In genomic region chr2:37771618-37772285, GRCm38 (mm10) we compare ENCODE assay signal across 8 mouse cellular contexts. TPM values are rescaled to one million over a fixed set of nuclear protein-coding genes. Genes with fewer than 3 reads are reported as not detected.
A peak's percentile ranks its signal among the peaks of the same experiment; 100 is the strongest.
DNase-seq lines count a peak whose midpoint lies in the region; ATAC-seq and TF ChIP-seq lines count a peak whose summit lies in the region.

No protein-coding gene starts in this region.

- TF ChIP-seq POLR2A in olfactory bulb, adult 2 months (IDR thresholded peaks at IDR 0.05; ENCODE audit: insufficient read depth, low read depth, low read length) = no peak
- no peak for TF ChIP-seq POLR2A in thymus, adult 2 months (IDR thresholded peaks at IDR 0.05; ENCODE audit: control insufficient read depth, extremely low read depth, insufficient read depth, low read length, poor library complexity)

- ATAC-seq in forebrain, embryonic 16.5 days = peak; percentile 52
- ATAC-seq in lung, embryonic 14.5 days (ENCODE audit: insufficient read depth) = peak; percentile 50

- H3K4me3 ChIP-seq in ES-E14 (ENCODE audit: insufficient read depth in 1 of 2, low read depth in 1 of 2, low read length in 2 of 2, poor library complexity in 1 of 2, severe bottlenecking in 1 of 2) = peak overlapping the region; percentile 59 to 68
- H3K4me3 ChIP-seq in forebrain, embryonic 16.5 days (replicated peaks; ENCODE audit: low read length) = peak overlapping the region; percentile 38
- H3K4me3 ChIP-seq in layer of hippocampus, adult 2 months = peak overlapping the region; percentile 51
- peak overlapping the region; percentile 29 for H3K4me3 ChIP-seq in lung, embryonic 14.5 days (ENCODE audit: low read depth, low read length)
- peak overlapping the region; percentile 49 for H3K4me3 ChIP-seq in olfactory bulb, adult 2 months (ENCODE audit: insufficient read depth, low read depth, low read length)
- H3K4me3 ChIP-seq in thymus, adult 2 months (ENCODE audit: control insufficient read depth, insufficient read depth, low read length) = peak overlapping the region; percentile 49

- peaks cover 3 to 34% of the 10 kb centered on the region in 2 experiments; a peak in 2 of 4 replicates for H3K4me1 ChIP-seq in ES-E14 (ENCODE audit: control insufficient read depth in 2 of 2, insufficient read depth in 2 of 2, low read length in 2 of 2, poor library complexity in 1 of 2)
- peaks cover 30% of the 10 kb centered on the region for H3K4me1 ChIP-seq in forebrain, embryonic 16.5 days (replicated peaks; ENCODE audit: control insufficient read depth, insufficient read depth, low read length)
- peaks cover 6% of the 10 kb centered on the region; the same call in 1 of the 2 replicates for H3K4me1 ChIP-seq in lung, embryonic 14.5 days (ENCODE audit: insufficient read depth)
- peaks cover 31% of the 10 kb centered on the region for H3K4me1 ChIP-seq in olfactory bulb, adult 2 months (ENCODE audit: control insufficient read depth, insufficient read depth, low read length)
- peaks cover 21% of the 10 kb centered on the region for H3K4me1 ChIP-seq in thymus, adult 2 months (replicated peaks; ENCODE audit: control insufficient read depth, insufficient read depth, low read length)

- peak; percentile 90 for DNase-seq in ES-E14 (ENCODE audit: low read depth, low spot score)
- peak; percentile 87 for DNase-seq in cerebellum, adult 11-12 months
- peak; percentile 84 to 88 for DNase-seq in heart, postnatal 36 days
- peak; percentile 85 to 95 for DNase-seq in layer of hippocampus, adult 2 months (ENCODE audit: low spot score in 2 of 2)
- DNase-seq in lung, embryonic 14.5 days = peak; percentile 94
- DNase-seq in thymus, adult 2 months = peak; percentile 91

- 0 out of 2 replicates have a peak, but pooled peaks cover 2% of the 10 kb centered on the region for H3K27me3 ChIP-seq in forebrain, embryonic 16.5 days (replicated peaks; ENCODE audit: control insufficient read depth, insufficient read depth, low read length)
- H3K27me3 ChIP-seq in lung, embryonic 14.5 days (ENCODE audit: insufficient read depth, low read length) = no peaks in the 10 kb centered on the region
- H3K27me3 ChIP-seq in thymus, adult 2 months (ENCODE audit: control insufficient read depth, insufficient read depth, low read length) = no peaks in the 10 kb centered on the region

- in situ Hi-C loops in ES-E14 (cut with MboI; ENCODE audit: low sequenced_read_pairs in 2 of 2, unreplicated experiment in 2 of 2) = no loop called here

- TF ChIP-seq CTCF in layer of hippocampus, adult 2 months (conservative IDR thresholded peaks at IDR 0.05) = peak; percentile 80
- TF ChIP-seq CTCF in lung, embryonic 14.5 days (IDR thresholded peaks at IDR 0.05; ENCODE audit: low read depth) = peak; percentile 82
- peak; percentile 68 for TF ChIP-seq CTCF in olfactory bulb, adult 2 months (IDR thresholded peaks at IDR 0.05; ENCODE audit: insufficient read depth, low read depth, low read length)
- peak; percentile 77; the same call in 1 of the 2 replicates for TF ChIP-seq CTCF in thymus, adult 2 months (IDR thresholded peaks at IDR 0.05; ENCODE audit: borderline replicate concordance, control insufficient read depth, extremely low read depth, insufficient read depth, low read length, poor library complexity)

- WGBS in forebrain, embryonic 16.5 days = under 1% methylated on average over 18 of the region's 18 CpGs
- WGBS in lung, embryonic 14.5 days = under 1% methylated on average over 18 of the region's 18 CpGs
- WGBS in olfactory bulb, adult 2 months = 1% methylated on average over 18 of the region's 18 CpGs
- 1% methylated on average over 18 of the region's 18 CpGs for WGBS in thymus, adult 2 months

- peak overlapping the region; percentile 49 for H3K4me2 ChIP-seq in forebrain, embryonic 16.5 days (ENCODE audit: low read length)
- H3K4me2 ChIP-seq in lung, embryonic 14.5 days = peak overlapping the region; percentile 63

- no peaks in the 10 kb centered on the region for H3K36me3 ChIP-seq in ES-E14 (ENCODE audit: control insufficient read depth, insufficient read depth, low read length, poor library complexity, severe bottlenecking)
- no peaks in the 10 kb centered on the region for H3K36me3 ChIP-seq in forebrain, embryonic 16.5 days (ENCODE audit: control insufficient read depth, insufficient read depth)
- H3K36me3 ChIP-seq in lung, embryonic 14.5 days (ENCODE audit: insufficient read depth) = no peaks in the 10 kb centered on the region
- H3K36me3 ChIP-seq in thymus, adult 2 months (ENCODE audit: control insufficient read depth, insufficient read depth, low read length) = no peaks in the 10 kb centered on the region

- peak overlapping the region; percentile 67; the same call in 1 of the 2 replicates for H3K9ac ChIP-seq in ES-E14 (ENCODE audit: insufficient read depth, low read depth, low read length, poor library complexity, severe bottlenecking)
- H3K9ac ChIP-seq in forebrain, embryonic 16.5 days (replicated peaks; ENCODE audit: low read depth, low read length) = peak overlapping the region; percentile 35; the same call in 1 of the 2 replicates
- H3K9ac ChIP-seq in lung, embryonic 14.5 days = peak overlapping the region; percentile 24; the same call in 1 of the 2 replicates

- no peak overlapping the region; the same call in 1 of the 2 replicates for H3K27ac ChIP-seq in ES-E14 (ENCODE audit: insufficient read depth, low read depth, low read length, poor library complexity, severe bottlenecking)
- no peak overlapping the region for H3K27ac ChIP-seq in forebrain, embryonic 16.5 days (ENCODE audit: low read length)
- peak overlapping the region; percentile 74 for H3K27ac ChIP-seq in layer of hippocampus, adult 2 months
- no peak overlapping the region for H3K27ac ChIP-seq in lung, embryonic 14.5 days (ENCODE audit: low read depth)
- H3K27ac ChIP-seq in olfactory bulb, adult 2 months (ENCODE audit: insufficient read depth, low read depth, low read length) = peak overlapping the region; percentile 49; the same call in 1 of the 2 replicates
- H3K27ac ChIP-seq in thymus, adult 2 months (ENCODE audit: control insufficient read depth, insufficient read depth, low read length) = no peak overlapping the region

- no peaks in the 10 kb centered on the region for H3K9me3 ChIP-seq in ES-E14 (ENCODE audit: control insufficient read depth, insufficient read depth, low read depth, low read length)
- H3K9me3 ChIP-seq in forebrain, embryonic 16.5 days (ENCODE audit: control insufficient read depth, low read length) = no peaks in the 10 kb centered on the region
- no peaks in the 10 kb centered on the region for H3K9me3 ChIP-seq in lung, embryonic 14.5 days (ENCODE audit: low read depth, low read length)

- intact Hi-C loops in heart, postnatal 36 days (cut with DNase I) = loop anchor here (2.0 to 10.0 kb wide), 5 partner anchors 69 to 387 kb away; partner anchors contain the start of genes Gpr21 and Strbp

TF ChIP-seq in ES-E14, 5 proteins besides CTCF, POLR2A, EP300 and RAD21:
- TF ChIP-seq ZC3H11A (IDR thresholded peaks at IDR 0.05; ENCODE audit: borderline replicate concordance, low read depth, low read length) (no peak), CHD2 (IDR thresholded peaks at IDR 0.05; ENCODE audit: low read depth, low read length) (no peak), HCFC1 (IDR thresholded peaks at IDR 0.05; ENCODE audit: borderline replicate concordance, insufficient read depth, low read length) (peak; percentile 5; the same call in 1 of the 2 replicates), ZNF384 (IDR thresholded peaks at IDR 0.05; ENCODE audit: low read depth, low read length) (0 out of 2 replicates have a peak, but pooled peaks have one; percentile 25), MAFK (IDR thresholded peaks at IDR 0.05; ENCODE audit: insufficient read depth, low read depth, low read length) (no peak)

RNA-seq across cellular contexts. Expression of gene Crb2, which starts 4.3 kb away (rescaled TPM):
- total RNA-seq in ES-E14 (2012; rRNA removed) = 1.3 and 1.7 TPM in 2 replicates
- polyA plus RNA-seq in forebrain, embryonic 16.5 days (2015; fragmentation: Nextera tagmentation; extraction: Ambion mirVana) = 5.0 and 5.7 TPM in 2 replicates
- total RNA-seq in heart, postnatal 36 days (2021) = 1 to 10 TPM in 1 of 2 experiments, under 1 TPM in 1; 0.97 to 1.0 TPM
- 1 to 10 TPM; 3.7 to 3.9 TPM for total RNA-seq in layer of hippocampus, adult 2 months (2021)
- polyA plus RNA-seq in lung, embryonic 14.5 days (2014; fragmentation: Nextera tagmentation; extraction: Ambion mirVana) = 1.5 and 1.8 TPM in 2 replicates
- polyA plus RNA-seq in olfactory bulb, adult 2 months (2012; ENCODE audit: insufficient read depth, insufficient read length, low replicate concordance, missing spikeins) = not detected in 2 replicates
- polyA plus RNA-seq in thymus, adult 2 months (2012; rRNA removed) = 0.17 and 0.38 TPM in 2 replicates

Comparison
In these comparisons a context has a peak if more than half of its experiments do, and no peak if none do; other contexts are left out.
1. H3K27ac ChIP-seq: peak in layer of hippocampus, adult 2 months (single experiment) and olfactory bulb, adult 2 months (single experiment); none in ES-E14 (single experiment), forebrain, embryonic 16.5 days (single experiment), lung, embryonic 14.5 days (single experiment) and thymus, adult 2 months (single experiment).
2. Peak in every context shown above with its lines, with median percentiles within 50 percentile points of each other: DNase-seq, H3K4me3 ChIP-seq, H3K9ac ChIP-seq and CTCF ChIP-seq.